Comparison of ENCODE assay signal across 8 mouse cellular contexts in the genomic region with DNA sequence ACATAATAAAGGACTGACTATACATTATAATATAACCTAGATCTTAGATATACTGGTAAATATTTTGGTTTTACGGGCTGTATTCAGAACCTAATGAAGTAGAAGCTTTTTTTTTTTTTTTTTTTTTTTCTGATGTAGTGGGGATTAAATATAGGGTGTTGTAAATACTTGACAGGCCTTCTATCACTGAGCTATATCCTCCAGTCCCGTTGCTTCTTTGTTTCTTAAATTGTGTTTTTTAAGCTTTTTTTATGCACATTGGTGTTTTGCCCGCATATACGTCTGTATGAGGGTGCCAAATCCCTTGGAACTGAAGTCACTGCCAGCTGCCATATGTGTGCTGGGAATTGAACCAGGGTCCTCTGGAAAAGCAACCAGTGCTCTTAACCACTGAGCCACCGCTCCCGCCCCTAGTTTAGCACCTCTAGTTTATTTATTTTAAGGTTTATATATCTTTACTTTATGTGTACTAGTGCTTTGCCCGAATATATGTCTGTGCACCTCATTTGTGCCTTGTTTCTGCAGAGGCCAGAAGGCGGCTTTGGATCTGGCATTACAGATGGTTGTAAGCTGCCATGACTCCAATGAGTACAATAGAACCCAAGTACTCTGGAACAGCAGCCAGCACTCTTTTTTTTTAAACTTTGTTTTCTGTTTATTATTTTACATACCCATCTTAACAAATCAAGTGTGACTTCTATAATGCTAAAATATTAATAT. TPM values are rescaled to one million over a fixed set of nuclear protein-coding genes. Genes with fewer than 3 reads are reported as not detected.
A peak's percentile ranks its signal among the peaks of the same experiment; 100 is the strongest.
DNase-seq lines count a peak whose midpoint lies in the region; ATAC-seq lines count a peak whose summit lies in the region.

No protein-coding gene starts in this region.

- ATAC-seq in megakaryocyte, adult 5-6 weeks (ENCODE audit: poor library complexity, severe bottlenecking), result no peak
- no peak for ATAC-seq in limb, embryonic 12.5 days (ENCODE audit: insufficient number of reproducible peaks, insufficient read depth, low FRiP score, low TSS enrichment, low read depth)
- no peak for ATAC-seq in stomach, embryonic 15.5 days (ENCODE audit: insufficient read depth, low FRiP score, low read depth)

- H3K4me3 ChIP-seq in megakaryocyte, embryonic 14.5 days (replicated peaks), result peak overlapping the region; percentile 90
- H3K4me3 ChIP-seq in limb, embryonic 12.5 days (replicated peaks), result peak overlapping the region; percentile 47
- H3K4me3 ChIP-seq in stomach, embryonic 15.5 days (replicated peaks), result peak overlapping the region; percentile 46; the same call in 1 of the 2 replicates

- peaks cover 9% of the 10 kb centered on the region; the same call in 1 of the 2 replicates for H3K4me1 ChIP-seq in megakaryocyte, embryonic 14.5 days
- peaks cover 5% of the 10 kb centered on the region; the same call in 1 of the 2 replicates for H3K4me1 ChIP-seq in limb, embryonic 12.5 days (replicated peaks)
- peaks cover 4% of the 10 kb centered on the region; the same call in 1 of the 2 replicates for H3K4me1 ChIP-seq in stomach, embryonic 15.5 days

- H3K27me3 ChIP-seq in megakaryocyte, embryonic 14.5 days (replicated peaks), result no peaks in the 10 kb centered on the region
- no peaks in the 10 kb centered on the region for H3K27me3 ChIP-seq in limb, embryonic 12.5 days
- H3K27me3 ChIP-seq in stomach, embryonic 15.5 days (replicated peaks), result no peaks in the 10 kb centered on the region

- DNase-seq in cerebellum, adult 11-12 months, result peak; percentile 6
- no peak for DNase-seq in cerebellum, adult 9-11 months
- no peak for DNase-seq in thymus, postnatal 10 days (ENCODE audit: low spot score in 2 of 2)
- no peak for DNase-seq in layer of hippocampus, postnatal 10 days (ENCODE audit: low spot score in 2 of 2)

- H3K4me2 ChIP-seq in limb, embryonic 12.5 days, result peak overlapping the region; percentile 37
- H3K4me2 ChIP-seq in stomach, embryonic 15.5 days, result peak overlapping the region; percentile 29; the same call in 1 of the 2 replicates

- H3K9ac ChIP-seq in limb, embryonic 12.5 days (replicated peaks), result no peak overlapping the region
- H3K9ac ChIP-seq in stomach, embryonic 15.5 days, result no peak overlapping the region

- peaks cover 4% of the 10 kb centered on the region for H3K36me3 ChIP-seq in megakaryocyte, embryonic 14.5 days (replicated peaks; ENCODE audit: low read length)
- H3K36me3 ChIP-seq in limb, embryonic 12.5 days, result no peaks in the 10 kb centered on the region
- no peaks in the 10 kb centered on the region for H3K36me3 ChIP-seq in stomach, embryonic 15.5 days

- no peak overlapping the region for H3K27ac ChIP-seq in limb, embryonic 12.5 days
- no peak overlapping the region for H3K27ac ChIP-seq in stomach, embryonic 15.5 days

- no peaks in the 10 kb centered on the region for H3K9me3 ChIP-seq in megakaryocyte, embryonic 14.5 days
- no peaks in the 10 kb centered on the region for H3K9me3 ChIP-seq in limb, embryonic 12.5 days
- H3K9me3 ChIP-seq in stomach, embryonic 15.5 days, result no peaks in the 10 kb centered on the region

- 55% methylated on average over 8 of the region's 8 CpGs for WGBS in limb, embryonic 12.5 days
- WGBS in stomach, embryonic 15.5 days, result 53% methylated on average over 8 of the region's 8 CpGs

RNA-seq across cellular contexts. Expression of gene Ube2a, which starts 8.9 kb away (rescaled TPM):
- 206 and 276 TPM in 2 replicates for polyA plus RNA-seq in megakaryocyte, embryonic 14.5 days (2012; ENCODE audit: insufficient read depth, low replicate concordance)
- 97.6 and 104 TPM in 2 replicates for total RNA-seq in megakaryocyte, adult 5-6 weeks (2015)
- 19.8 and 22.7 TPM in 2 replicates for total RNA-seq in megakaryocyte, adult 5-6 weeks (2017)
- 123 and 124 TPM in 2 replicates for polyA plus RNA-seq in limb, embryonic 12.5 days (2016; fragmentation: Nextera tagmentation; extraction: Ambion mirVana)
- 114 and 115 TPM in 2 replicates for polyA plus RNA-seq in stomach, embryonic 15.5 days (2015; fragmentation: Nextera tagmentation; extraction: Ambion mirVana)
- total RNA-seq in layer of hippocampus, postnatal 10 days (2021), result 10 to 100 TPM; 56.7 to 60.6 TPM

RNA-seq across cellular contexts. Expression of gene C330007P06Rik, which starts 9.1 kb away (rescaled TPM):
- 0.46 TPM in 1 of 2 replicates, not detected in the other for polyA plus RNA-seq in megakaryocyte, embryonic 14.5 days (2012; ENCODE audit: insufficient read depth, low replicate concordance)
- 23.8 and 25.9 TPM in 2 replicates for total RNA-seq in megakaryocyte, adult 5-6 weeks (2015)
- total RNA-seq in megakaryocyte, adult 5-6 weeks (2017), result 51.9 and 59.1 TPM in 2 replicates
- polyA plus RNA-seq in limb, embryonic 12.5 days (2016; fragmentation: Nextera tagmentation; extraction: Ambion mirVana), result 32.9 and 33.2 TPM in 2 replicates
- polyA plus RNA-seq in stomach, embryonic 15.5 days (2015; fragmentation: Nextera tagmentation; extraction: Ambion mirVana), result 26.9 and 28.4 TPM in 2 replicates
- 10 to 100 TPM; 31.5 to 32.3 TPM for total RNA-seq in layer of hippocampus, postnatal 10 days (2021)

RNA-seq across cellular contexts. Expression of gene Nkrf, which starts 37.9 kb away (rescaled TPM):
- polyA plus RNA-seq in megakaryocyte, embryonic 14.5 days (2012; ENCODE audit: insufficient read depth, low replicate concordance), result 0.34 TPM in 1 of 2 replicates, not detected in the other
- 6.4 and 6.6 TPM in 2 replicates for total RNA-seq in megakaryocyte, adult 5-6 weeks (2015)
- 3.2 and 8.0 TPM in 2 replicates for total RNA-seq in megakaryocyte, adult 5-6 weeks (2017)
- polyA plus RNA-seq in limb, embryonic 12.5 days (2016; fragmentation: Nextera tagmentation; extraction: Ambion mirVana), result 1.2 and 1.4 TPM in 2 replicates
- 1.6 and 1.9 TPM in 2 replicates for polyA plus RNA-seq in stomach, embryonic 15.5 days (2015; fragmentation: Nextera tagmentation; extraction: Ambion mirVana)
- 10 to 100 TPM; 28.3 to 31.2 TPM for total RNA-seq in layer of hippocampus, postnatal 10 days (2021)

Comparison
In these comparisons a context has a peak if more than half of its experiments do, and no peak if none do; other contexts are left out.
1. RNA of gene C330007P06Rik, which starts 9.1 kb away (polyA plus RNA-seq): 32.9 to 33.2 TPM in limb, embryonic 12.5 days and 26.9 to 28.4 TPM in stomach, embryonic 15.5 days; 0.46 TPM in megakaryocyte, embryonic 14.5 days; every median in the first group is over 10 times any median in the second.
2. Peak in every context shown above with its lines, with median percentiles within 50 percentile points of each other: H3K4me3 ChIP-seq.